Mouse (Mus musculus) olfactory bulb, adult 2 months (tissue): ENCODE measurements around the gene Trappc3. TPM values are rescaled to one million over a fixed set of nuclear protein-coding genes. Genes with fewer than 3 reads are reported as not detected.
A peak's percentile ranks its signal among the peaks of the same experiment; 100 is the strongest.

Experiments used
- H3K27ac ChIP-seq: fragments of 200-500 bp; 2 replicates; pipeline ENCODE4 v1.5.1; 2012; ENCODE audit warnings: low read depth, low read length; ENCODE audit not compliant: insufficient read depth
- H3K4me1 ChIP-seq: fragments of 200-500 bp; 2 replicates; pipeline ENCODE4 v1.6.1; 2012; ENCODE audit warnings: low read length; ENCODE audit not compliant: control insufficient read depth, insufficient read depth
- H3K4me3 ChIP-seq: fragments of 200-500 bp; 2 replicates; pipeline ENCODE4 v1.5.1; 2012; ENCODE audit warnings: mild to moderate bottlenecking, low read depth, low read length, moderate library complexity; ENCODE audit not compliant: insufficient read depth
- CTCF ChIP-seq: fragments of 200-500 bp; IDR thresholded peaks from 2 replicates; pipeline ENCODE4 v1.5.1; 2012; ENCODE audit warnings: low read depth, mild to moderate bottlenecking, low read length, moderate library complexity; ENCODE audit not compliant: insufficient read depth
- POLR2A ChIP-seq: fragments of 200-500 bp; IDR thresholded peaks from 2 replicates; pipeline ENCODE4 v1.6.1; 2012; ENCODE audit warnings: mild to moderate bottlenecking, low read depth, low read length, moderate library complexity; ENCODE audit not compliant: insufficient read depth
- WGBS: fragments of 180-500 bp; shearing (Covaris S2); methylation state at CpG from one replicate; pipeline ENCODE4 v1.1.7; 2018; 5-methylcytosine and 5-hydroxymethylcytosine counted together
- polyA plus RNA-seq: library from polyadenylated mRNA; stranded (reverse); fragments of >200 nt; gene quantifications from 2 replicates; pipeline ENCODE4 v1.2.4, GENCODE M21; 2012; ENCODE audit warnings: low replicate concordance; ENCODE audit not compliant: missing spikeins, insufficient read depth, insufficient read length

Gene Trappc3
- polyA plus RNA-seq, 1 experiment = 342 TPM

GRCm38 (mm10) chr4:126233676-126234308, 28.3 kb upstream of the Trappc3 start:
- 93% methylated on average over 29 of the region's 29 CpGs for WGBS
- Histone ChIP-seq H3K27ac (no peak overlapping the region), H3K4me3 (no peak overlapping the region), H3K4me1 (peaks cover 31% of the 10 kb centered on the region)
- TF ChIP-seq CTCF = no peak
- TF ChIP-seq POLR2A = no peak

GRCm38 (mm10) chr4:126234496-126235175, 27.5 kb upstream of the Trappc3 start:
- H3K4me1 ChIP-seq = peaks cover 34% of the 10 kb centered on the region
- TF ChIP-seq POLR2A (no peak), CTCF (no peak)
- WGBS = 77% methylated on average over 18 of the region's 18 CpGs
- H3K27ac ChIP-seq = no peak overlapping the region
- H3K4me3 ChIP-seq = no peak overlapping the region

DNA sequence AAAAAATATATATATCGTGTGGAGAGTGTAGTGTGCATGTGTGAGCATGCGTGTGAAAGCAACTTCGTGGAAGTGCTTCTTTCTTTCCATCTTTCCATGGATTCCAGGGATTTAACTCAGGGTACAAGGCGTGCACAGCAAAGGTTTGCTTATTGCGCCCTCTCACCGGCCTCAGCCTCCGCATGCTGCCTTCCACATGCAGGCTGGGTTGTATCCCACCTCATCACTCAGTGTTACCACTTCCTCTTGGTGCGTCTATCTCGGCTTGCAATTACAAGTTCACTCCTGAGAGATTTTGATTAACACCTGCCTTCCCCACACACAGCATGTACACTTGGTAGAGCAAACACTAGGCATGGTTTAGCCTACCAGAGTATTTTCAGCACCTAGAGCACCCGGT, 26.9 kb upstream of the Trappc3 start:
- Histone ChIP-seq H3K4me3 (no peak overlapping the region), H3K4me1 (peaks cover 37% of the 10 kb centered on the region), H3K27ac (no peak overlapping the region)
- no peak for TF ChIP-seq CTCF
- 89% methylated on average over 10 of the region's 10 CpGs for WGBS

- H3K4me3 ChIP-seq = no peak overlapping the region
- 51% methylated on average over 63 of the region's 63 CpGs for WGBS
- peaks cover 42% of the 10 kb centered on the region for H3K4me1 ChIP-seq
- no peak for TF ChIP-seq POLR2A
- no peak for TF ChIP-seq CTCF
- H3K27ac ChIP-seq = peak overlapping the region; percentile 73
Measured at GRCm38 (mm10) chr4:126236467-126237280, 25.5 kb upstream of the Trappc3 start.

- WGBS = 15% methylated on average over 5 of the region's 5 CpGs
- no peak overlapping the region for H3K4me3 ChIP-seq
- no peak for TF ChIP-seq CTCF
- no peak for TF ChIP-seq POLR2A
- H3K27ac ChIP-seq = peak overlapping the region; percentile 73
- H3K4me1 ChIP-seq = peaks cover 52% of the 10 kb centered on the region
Measured at GRCm38 (mm10) chr4:126237721-126238242, 24.3 kb upstream of the Trappc3 start.

DNA sequence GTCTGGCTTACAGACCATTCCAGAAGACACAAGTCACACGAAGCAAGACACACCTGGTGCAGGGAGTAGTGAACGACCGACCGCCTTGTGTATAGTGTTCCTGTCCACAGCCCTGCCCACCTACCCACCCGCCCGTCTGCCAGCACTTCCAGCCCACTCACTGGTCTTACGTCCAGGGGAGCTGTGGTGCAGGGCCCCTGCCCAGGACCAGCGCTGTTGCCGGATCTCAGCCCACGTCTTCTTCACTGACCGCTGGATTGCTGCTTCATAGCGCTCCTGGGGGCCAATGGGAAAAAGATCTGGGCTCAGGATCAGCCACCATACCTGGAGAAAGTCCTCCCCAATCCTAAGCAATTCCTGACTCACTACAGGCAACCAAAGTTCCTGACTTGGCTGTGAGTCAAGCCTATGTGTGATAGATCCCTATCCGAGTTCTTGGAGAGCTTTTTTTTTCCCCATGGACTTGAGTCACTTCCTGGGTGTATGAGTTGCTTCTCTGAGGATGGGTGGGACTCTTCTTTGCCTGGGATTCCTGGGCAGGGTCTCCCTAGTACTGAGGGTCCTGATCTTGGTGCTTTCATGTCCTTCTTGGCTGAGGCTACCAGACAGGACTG, 22.2 kb upstream of the Trappc3 start:
- Histone ChIP-seq H3K4me1 (peaks cover 52% of the 10 kb centered on the region), H3K4me3 (no peak overlapping the region), H3K27ac (no peak overlapping the region)
- TF ChIP-seq CTCF = no peak
- no peak for TF ChIP-seq POLR2A
- 88% methylated on average over 13 of the region's 13 CpGs for WGBS

DNA sequence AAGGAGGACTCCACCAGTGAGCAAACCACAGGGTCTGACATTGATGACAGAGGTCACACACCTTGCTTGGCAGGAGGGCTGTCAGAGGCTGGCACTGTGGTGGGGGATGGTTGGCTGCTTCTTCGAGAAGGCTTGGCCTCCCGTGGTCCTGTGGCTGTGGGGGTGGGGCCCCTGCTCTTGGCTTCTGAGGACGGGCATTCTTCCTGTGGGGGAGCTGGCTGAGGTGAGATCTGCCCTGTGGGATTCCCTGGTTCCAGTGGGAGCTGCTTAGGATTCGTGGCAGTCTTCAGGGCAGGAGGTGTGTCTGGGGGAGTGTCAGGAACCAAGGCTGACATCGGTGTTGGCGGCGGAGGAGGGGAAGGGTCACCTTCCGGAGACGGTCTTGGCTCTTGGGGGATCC, 20.2 kb upstream of the Trappc3 start:
- no peak for TF ChIP-seq POLR2A
- TF ChIP-seq CTCF = no peak
- peak overlapping the region; percentile 17; the same call in 1 of the 2 replicates for H3K27ac ChIP-seq
- H3K4me3 ChIP-seq = no peak overlapping the region
- H3K4me1 ChIP-seq = peaks cover 56% of the 10 kb centered on the region
- 33% methylated on average over 9 of the region's 9 CpGs for WGBS

DNA sequence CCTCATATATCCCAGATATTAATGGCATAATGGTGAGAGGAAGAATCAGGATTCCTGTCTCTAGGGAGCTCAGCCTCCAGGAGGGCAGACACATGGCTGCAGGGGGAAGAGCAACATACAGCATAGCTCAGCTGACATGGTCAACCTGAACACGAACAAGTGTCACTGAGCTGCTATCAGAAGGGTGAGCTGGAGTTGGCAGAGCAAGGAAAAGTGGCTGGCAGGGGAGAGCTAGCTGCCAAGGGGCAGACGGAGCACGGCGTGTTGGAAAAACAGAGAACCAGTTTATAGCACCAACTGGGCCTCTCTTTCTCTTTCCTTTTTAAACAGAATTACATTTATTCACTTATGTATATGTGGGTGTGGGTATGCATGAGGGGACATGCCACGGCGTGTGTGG, 19.6 kb upstream of the Trappc3 start:
- peak overlapping the region; percentile 29; the same call in 1 of the 2 replicates for H3K27ac ChIP-seq
- TF ChIP-seq CTCF (no peak), POLR2A (no peak)
- 51% methylated on average over 6 of the region's 6 CpGs for WGBS
- peaks cover 55% of the 10 kb centered on the region for H3K4me1 ChIP-seq
- no peak overlapping the region for H3K4me3 ChIP-seq
